Mouse (Mus musculus): ENCODE data around the gene Clps.

DNA sequence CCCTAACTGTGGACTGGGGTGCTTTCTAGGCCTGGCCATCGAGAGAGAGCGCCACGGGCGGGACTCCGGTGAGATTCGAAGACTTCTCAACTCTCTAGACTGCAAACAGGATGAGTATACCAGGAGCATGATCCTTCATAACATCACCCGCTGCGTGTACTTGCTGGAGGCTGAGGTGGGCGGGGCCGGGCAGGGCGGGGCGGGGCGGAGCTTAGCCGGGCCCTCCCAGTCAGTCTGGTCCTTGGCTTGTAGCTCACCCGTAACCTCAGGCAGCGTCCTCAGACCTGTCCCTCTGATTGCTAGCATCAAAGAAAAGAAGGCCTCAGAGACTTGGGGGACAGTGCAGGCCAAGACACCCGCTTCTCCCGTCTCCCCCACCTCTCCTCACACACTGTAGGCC, 28.6 kb downstream of the Clps start:
- TF ChIP-seq CTCF (conservative IDR thresholded peaks at IDR 0.05; ENCODE audit: insufficient read depth, insufficient read length, low read depth, low read length) (no peak), POLR2A (IDR thresholded peaks at IDR 0.05; ENCODE audit: low read depth, low read length) (no peak)

Measured in kidney, adult 2 months (tissue).